Mouse (Mus musculus) megakaryocyte, embryonic 14.5 days (primary cell): ENCODE measurements around the gene Casq1.

Experiments used
- FLI1 ChIP-seq: IDR thresholded peaks from 2 replicates; pipeline ENCODE4 v1.6.1; 2012; ENCODE audit warnings: low read length, inconsistent platforms, mixed read lengths
- GATA1 ChIP-seq: IDR thresholded peaks from 3 replicates; pipeline ENCODE4 v1.6.1; 2012; ENCODE audit warnings: mixed read lengths, low read length, inconsistent platforms, borderline replicate concordance

DNA sequence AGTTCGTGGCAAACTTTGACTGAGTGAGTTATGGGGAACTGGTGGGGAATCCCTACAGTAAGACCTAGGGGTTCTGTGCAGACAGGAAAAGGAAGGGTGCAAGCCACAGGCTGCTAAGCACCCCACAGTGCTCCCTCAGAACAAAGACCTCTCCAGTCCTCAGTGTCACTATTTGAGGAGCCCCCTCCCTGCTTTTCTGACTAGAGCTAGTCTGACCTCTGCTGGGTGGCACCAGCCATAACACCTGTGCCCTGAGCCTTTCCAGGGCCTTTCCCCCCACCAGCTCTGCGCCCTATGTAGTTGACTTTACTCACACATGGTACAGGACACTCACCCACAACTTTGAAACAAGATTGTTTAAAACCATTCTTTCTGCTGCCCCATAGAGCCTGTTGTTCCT lies 28.0 kb upstream of the Casq1 start:
- TF ChIP-seq GATA1 (no peak), FLI1 (no peak)
